Mouse (Mus musculus): ENCODE data around the gene Plekhg1. TPM values are rescaled to one million over a fixed set of nuclear protein-coding genes. Genes with fewer than 3 reads are reported as not detected.

The Plekhg1 gene
- 0.47 and 1.3 TPM in 2 replicates for polyA plus RNA-seq (2012)

GRCm38 (mm10) chr10:3740148-3740503, at the start of gene Plekhg1:
Gene Plekhg1 (plus strand): TSS chr10:3740364.

GRCm38 (mm10) chr10:3972981-3973588, 232.9 kb downstream of the Plekhg1 start, which contains the start of gene Mthfd1l:
Gene Mthfd1l (plus strand): TSS chr10:3973118.

Other genes starting within 250 kb of the Plekhg1 start
- gene Iyd, start 200.1 kb upstream of the Plekhg1 start, polyA plus RNA-seq (2012), result not detected in 2 replicates
- gene Mthfd1l, start 232.8 kb downstream of the Plekhg1 start, polyA plus RNA-seq (2012), result 29.6 and 31.1 TPM in 2 replicates